Mouse (Mus musculus) kidney, adult 2 months (tissue): Measurements from ENCODE around the gene Usp2. TPM values are rescaled to one million over a fixed set of nuclear protein-coding genes. Genes with fewer than 3 reads are reported as not detected.

Experiments
- DNase-seq: peaks from one replicate; pipeline ENCODE4 v3.0.0; 2021
- H3K27ac ChIP-seq: fragments of 200-500 bp; 2 replicates; pipeline ENCODE4 v1.5.1; 2012; ENCODE audit warnings: low read depth, low read length, control low read depth, inconsistent platforms; ENCODE audit not compliant: insufficient read depth
- H3K27me3 ChIP-seq: fragments of 200-500 bp; replicated peaks from 2 replicates; pipeline ENCODE4 v1.6.1; 2012; ENCODE audit warnings: mild to moderate bottlenecking, moderate library complexity, low read length, inconsistent platforms; ENCODE audit not compliant: control insufficient read depth, insufficient read depth
- H3K36me3 ChIP-seq: fragments of 200-500 bp; 2 replicates; pipeline ENCODE4 v1.6.1; 2012; ENCODE audit warnings: mild to moderate bottlenecking, moderate library complexity, low read length, inconsistent platforms; ENCODE audit not compliant: control insufficient read depth, insufficient read depth
- H3K4me1 ChIP-seq: fragments of 200-500 bp; 2 replicates; pipeline ENCODE4 v1.6.1; 2011; ENCODE audit warnings: low read length; ENCODE audit not compliant: control insufficient read depth, insufficient read depth
- H3K4me3 ChIP-seq: fragments of 200-500 bp; 2 replicates; pipeline ENCODE4 v1.5.1; 2011; ENCODE audit warnings: mild to moderate bottlenecking, low read depth, low read length, control low read depth; ENCODE audit not compliant: insufficient read depth
- CTCF ChIP-seq: fragments of 200-500 bp; conservative IDR thresholded peaks from 2 replicates; pipeline ENCODE4 v1.5.1; 2011; ENCODE audit warnings: low read depth, mild to moderate bottlenecking, control low read depth, low read length, moderate library complexity, mixed read lengths; ENCODE audit not compliant: insufficient read depth, insufficient read length
- POLR2A ChIP-seq: fragments of 200-500 bp; IDR thresholded peaks from one replicate; pipeline ENCODE4 v1.6.1; 2011; ENCODE audit warnings: low read depth, low read length, control low read depth
- WGBS: fragments of 180-500 bp; shearing (Covaris S2); methylation state at CpG from one replicate; pipeline ENCODE4 v1.1.7; 2018; 5-methylcytosine and 5-hydroxymethylcytosine counted together
- polyA plus RNA-seq: library from polyadenylated mRNA; depleted of rRNA; stranded (reverse); fragments of >200 nt; gene quantifications from 2 replicates; pipeline ENCODE4 v1.2.3, GENCODE M21; 2012

Usp2 gene
- polyA plus RNA-seq, 1 experiment = 55.5 TPM

DNA sequence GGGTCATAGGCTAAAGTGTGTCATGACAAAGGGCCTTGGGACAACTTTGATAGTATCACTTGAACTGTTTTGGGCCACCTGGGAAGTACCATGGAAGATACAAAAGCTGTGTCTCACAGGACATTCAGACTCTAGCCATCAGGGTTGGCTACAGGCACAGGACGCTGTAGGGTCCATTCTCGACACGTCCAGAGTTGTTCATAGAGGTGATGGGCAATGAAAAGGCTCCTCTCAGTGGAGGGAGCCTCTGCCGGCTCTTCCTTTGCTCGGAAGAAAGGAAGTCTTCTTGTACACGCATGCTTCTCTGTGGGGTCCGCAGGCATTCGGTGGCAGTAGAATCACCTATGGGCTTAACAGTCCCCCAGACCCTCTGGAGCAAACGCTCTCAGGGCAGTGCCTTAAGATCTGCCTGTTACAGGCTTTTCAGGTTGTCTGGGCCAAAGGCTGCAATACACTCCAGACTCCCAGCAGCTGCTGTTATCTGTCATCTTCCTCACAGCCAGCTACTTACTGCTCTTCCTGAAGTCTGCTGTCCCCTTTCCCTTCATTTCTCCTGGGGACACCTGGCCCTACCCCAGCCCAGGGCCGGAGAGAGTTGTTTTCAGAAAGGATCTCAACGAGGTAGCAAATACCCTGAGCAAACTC, 10.6 kb downstream of the Usp2 start:
- Histone ChIP-seq H3K36me3 (no peaks in the 10 kb centered on the region), H3K27me3 (no peaks in the 10 kb centered on the region), H3K27ac (peak overlapping the region; percentile 96), H3K4me3 (no peak overlapping the region), H3K4me1 (peaks cover 48% of the 10 kb centered on the region)
- DNase-seq = no peak
- no peak for TF ChIP-seq POLR2A
- no peak for TF ChIP-seq CTCF
- WGBS = 82% methylated on average over 11 of the region's 11 CpGs

GRCm38 (mm10) chr9:44078136-44078797, 11.4 kb downstream of the Usp2 start:
- DNase-seq = peak; percentile 77
- Histone ChIP-seq H3K4me3 (no peak overlapping the region), H3K4me1 (peaks cover 52% of the 10 kb centered on the region), H3K36me3 (no peaks in the 10 kb centered on the region), H3K27me3 (no peaks in the 10 kb centered on the region), H3K27ac (peak overlapping the region; percentile 96)
- 35% methylated on average over 10 of the region's 10 CpGs for WGBS
- TF ChIP-seq POLR2A (no peak), CTCF (no peak; the same call in 1 of the 2 replicates)

DNA sequence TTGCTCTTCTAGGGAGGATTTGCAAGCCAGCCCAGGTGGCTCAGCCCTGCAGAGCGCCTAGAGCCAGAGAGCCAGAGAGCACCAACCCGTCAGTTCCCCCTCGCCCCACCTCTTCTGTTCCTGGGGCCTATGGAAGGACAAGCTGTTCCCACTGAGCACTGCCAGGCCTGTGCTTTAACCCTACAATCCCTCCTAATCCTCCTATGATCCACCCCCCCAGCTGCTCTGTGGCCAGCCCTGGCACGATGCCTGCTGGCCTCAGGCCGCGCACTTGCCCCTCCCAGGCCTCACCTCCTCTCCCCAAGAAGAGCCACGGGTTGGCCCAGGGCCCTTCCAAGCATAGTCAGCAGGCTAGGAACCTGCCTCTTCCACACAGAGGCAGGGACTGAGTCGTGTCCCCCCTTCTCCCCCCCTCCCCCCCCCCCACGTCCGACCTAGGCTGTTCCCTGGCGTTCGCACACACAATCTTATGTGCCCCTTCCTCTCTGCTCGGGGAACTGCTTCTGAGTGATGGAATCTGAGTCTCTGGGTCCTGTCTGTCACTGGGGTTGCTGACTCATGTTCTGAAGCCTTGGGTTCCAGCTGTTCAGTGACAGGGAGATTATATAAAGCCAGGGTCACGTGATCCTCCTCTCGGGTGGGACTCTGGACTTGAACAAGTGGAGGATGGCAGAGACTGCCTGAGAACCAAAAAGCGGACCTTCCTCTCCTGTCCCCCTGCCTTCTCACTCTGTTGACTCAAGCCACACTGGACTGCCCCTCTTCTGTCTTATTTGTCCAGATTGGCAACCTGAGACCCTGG, 12.3 kb downstream of the Usp2 start:
- DNase-seq = peak; percentile 97
- Histone ChIP-seq H3K27ac (peak overlapping the region; percentile 97), H3K4me1 (peaks cover 60% of the 10 kb centered on the region)

DNA sequence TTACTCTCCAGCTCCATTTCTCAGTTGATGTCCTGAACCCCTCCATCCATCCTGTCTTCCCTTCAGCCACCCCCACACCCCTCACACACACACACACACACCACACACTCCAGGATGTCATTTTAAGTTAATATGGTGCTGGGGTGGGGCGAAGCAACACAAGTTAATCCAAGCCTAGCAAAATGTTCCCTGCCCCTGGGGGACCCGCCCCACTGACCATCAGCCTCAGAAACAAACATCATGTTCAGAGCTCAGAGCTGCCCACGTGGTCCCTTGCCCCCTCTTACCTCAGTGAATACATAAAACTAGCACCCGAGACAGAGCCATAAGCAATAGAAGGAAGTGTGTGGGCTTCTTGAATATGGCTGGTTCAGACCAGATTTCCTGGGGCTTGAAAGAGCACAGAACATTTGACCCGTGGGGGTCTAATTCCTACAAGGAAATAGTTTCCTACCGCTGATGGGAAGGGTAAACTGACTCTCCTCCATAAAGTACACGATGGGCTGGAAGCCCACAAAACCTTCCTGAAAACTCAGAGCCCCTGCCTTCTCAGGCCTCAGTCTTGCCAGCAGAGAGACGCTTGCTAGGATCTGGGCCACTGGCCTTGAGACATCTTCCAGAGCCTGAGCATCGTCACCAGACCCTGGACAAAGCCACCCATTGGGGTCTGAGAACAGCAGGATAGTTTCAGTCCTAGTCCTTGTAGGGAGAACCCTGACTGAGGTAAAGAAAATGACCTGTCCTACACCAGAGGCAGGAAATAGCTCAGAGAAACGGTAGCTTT, 13.4 kb downstream of the Usp2 start:
- H3K4me1 ChIP-seq = peaks cover 57% of the 10 kb centered on the region
- WGBS = 34% methylated on average over 10 of the region's 10 CpGs
- peak; percentile 92 for DNase-seq
- H3K27me3 ChIP-seq = no peaks in the 10 kb centered on the region
- peak overlapping the region; percentile 97 for H3K27ac ChIP-seq
- H3K36me3 ChIP-seq = no peaks in the 10 kb centered on the region
- no peak overlapping the region for H3K4me3 ChIP-seq
- TF ChIP-seq CTCF = no peak
- no peak for TF ChIP-seq POLR2A

More for the DNA sequence above, 12.3 kb downstream of the Usp2 start:
- TF ChIP-seq CTCF (no peak), POLR2A (no peak)
- 17% methylated on average over 16 of the region's 16 CpGs for WGBS
- no peaks in the 10 kb centered on the region for H3K27me3 ChIP-seq
- H3K36me3 ChIP-seq = no peaks in the 10 kb centered on the region
- H3K4me3 ChIP-seq = no peak overlapping the region

GRCm38 (mm10) chr9:44080953-44081352, 14.1 kb downstream of the Usp2 start:
- Histone ChIP-seq H3K27ac (peak overlapping the region; percentile 89), H3K36me3 (no peaks in the 10 kb centered on the region), H3K4me3 (no peak overlapping the region), H3K27me3 (no peaks in the 10 kb centered on the region), H3K4me1 (peaks cover 50% of the 10 kb centered on the region)
- 45% methylated on average over 5 of the region's 5 CpGs for WGBS
- TF ChIP-seq CTCF (no peak), POLR2A (no peak)
- DNase-seq = peak; percentile 76

DNA sequence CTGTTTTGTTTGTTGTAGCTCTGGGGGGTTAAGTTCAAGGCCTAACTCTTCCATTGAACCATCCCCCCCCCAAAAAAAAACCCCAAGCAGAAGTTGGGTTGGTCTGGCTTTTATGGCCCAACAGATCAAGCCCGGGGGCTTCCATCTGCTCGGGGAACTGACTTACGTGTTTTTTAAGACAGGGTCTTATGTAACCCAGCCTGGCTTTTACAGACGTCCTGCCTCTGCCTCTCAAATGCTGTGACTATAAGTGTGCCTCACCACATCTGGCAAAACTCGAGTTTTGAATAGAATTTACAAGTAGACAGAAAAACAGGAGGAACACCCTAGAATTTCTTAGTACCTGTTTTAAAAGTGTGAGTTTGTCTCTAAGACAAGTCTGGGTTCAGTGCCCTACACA, 14.8 kb downstream of the Usp2 start:
- Histone ChIP-seq H3K4me1 (peaks cover 50% of the 10 kb centered on the region), H3K27ac (no peak overlapping the region), H3K4me3 (no peak overlapping the region), H3K36me3 (no peaks in the 10 kb centered on the region), H3K27me3 (no peaks in the 10 kb centered on the region)
- DNase-seq = no peak
- TF ChIP-seq CTCF (no peak), POLR2A (no peak)
- 78% methylated on average over 5 of the region's 5 CpGs for WGBS
